Mouse (Mus musculus): Measurements from ENCODE around the gene Gm973.
A peak's percentile ranks its signal among the peaks of the same experiment; 100 is the strongest.

Gene Gm973

GRCm38 (mm10) chr1:59584656-59585410 lies 68.8 kb downstream of the Gm973 start:
- no peak for DNase-seq (ENCODE audit: low read depth, low spot score)

- DNase-seq (ENCODE audit: low read depth, low spot score), result no peak
These were observed 73.2 kb downstream of the Gm973 start for GRCm38 (mm10) chr1:59589271-59589670.

- DNase-seq (ENCODE audit: low read depth, low spot score), result no peak
These were observed 76.3 kb downstream of the Gm973 start for GRCm38 (mm10) chr1:59592359-59592758.

GRCm38 (mm10) chr1:59592876-59593275 lies 76.8 kb downstream of the Gm973 start:
- no peak for DNase-seq (ENCODE audit: low read depth, low spot score)

- DNase-seq (ENCODE audit: low read depth, low spot score), result no peak
These were observed 77.6 kb downstream of the Gm973 start for GRCm38 (mm10) chr1:59593622-59594035.

GRCm38 (mm10) chr1:59594586-59595266 lies 78.7 kb downstream of the Gm973 start:
- DNase-seq (ENCODE audit: low read depth, low spot score), result no peak

- DNase-seq (ENCODE audit: low read depth, low spot score), result no peak
These were observed 79.5 kb downstream of the Gm973 start for GRCm38 (mm10) chr1:59595609-59596008.

- no peak for DNase-seq (ENCODE audit: low read depth, low spot score)
These were observed 86.7 kb downstream of the Gm973 start for GRCm38 (mm10) chr1:59602531-59603416.

- DNase-seq (ENCODE audit: low read depth, low spot score), result no peak
These were observed 87.3 kb downstream of the Gm973 start for GRCm38 (mm10) chr1:59603417-59603712.

GRCm38 (mm10) chr1:59603893-59604292 lies 87.8 kb downstream of the Gm973 start:
- DNase-seq (ENCODE audit: low read depth, low spot score), result no peak

- no peak for DNase-seq (ENCODE audit: low read depth, low spot score)
These were observed 90.4 kb downstream of the Gm973 start for GRCm38 (mm10) chr1:59606479-59606878.

GRCm38 (mm10) chr1:59607071-59607470 lies 91.0 kb downstream of the Gm973 start:
- no peak for DNase-seq (ENCODE audit: low read depth, low spot score)

GRCm38 (mm10) chr1:59608125-59608762 lies 92.2 kb downstream of the Gm973 start:
- DNase-seq (ENCODE audit: low read depth, low spot score), result no peak

GRCm38 (mm10) chr1:59608920-59609319 lies 92.9 kb downstream of the Gm973 start:
- DNase-seq (ENCODE audit: low read depth, low spot score), result no peak

GRCm38 (mm10) chr1:59609458-59609857 lies 93.4 kb downstream of the Gm973 start:
- no peak for DNase-seq (ENCODE audit: low read depth, low spot score)

GRCm38 (mm10) chr1:59609896-59610295 lies 93.8 kb downstream of the Gm973 start:
- DNase-seq (ENCODE audit: low read depth, low spot score), result no peak

GRCm38 (mm10) chr1:59610929-59611328 lies 94.9 kb downstream of the Gm973 start:
- DNase-seq (ENCODE audit: low read depth, low spot score), result no peak

GRCm38 (mm10) chr1:59613795-59614194 lies 97.7 kb downstream of the Gm973 start:
- DNase-seq (ENCODE audit: low read depth, low spot score), result peak; percentile 87

GRCm38 (mm10) chr1:59615021-59615420 lies 99.0 kb downstream of the Gm973 start:
- no peak for DNase-seq (ENCODE audit: low read depth, low spot score)

- no peak for DNase-seq (ENCODE audit: low read depth, low spot score)
These were observed 103.1 kb downstream of the Gm973 start for GRCm38 (mm10) chr1:59619201-59619600.

GRCm38 (mm10) chr1:59623325-59624017 lies 107.4 kb downstream of the Gm973 start:
- DNase-seq (ENCODE audit: low read depth, low spot score), result no peak

Data from WW6 (cell line).